Mouse (Mus musculus): Measurements from ENCODE around the gene Rnls. TPM values are rescaled to one million over a fixed set of nuclear protein-coding genes. Genes with fewer than 3 reads are reported as not detected.

Rnls gene
- polyA plus RNA-seq, 1 experiment: 1.9 TPM

- peak; percentile 9 for DNase-seq
- TF ChIP-seq POLR2A (IDR thresholded peaks at IDR 0.05; ENCODE audit: borderline replicate concordance, extremely low read depth, low read depth, low read length): no peak
- peak; percentile 62 for TF ChIP-seq CTCF (IDR thresholded peaks at IDR 0.05; ENCODE audit: insufficient read depth, low read length)
- 78% methylated on average over 14 of the region's 14 CpGs for WGBS
- no peaks in the 10 kb centered on the region for H3K4me1 ChIP-seq (ENCODE audit: control insufficient read depth, insufficient read depth, low read length)
- no peak overlapping the region for H3K4me3 ChIP-seq (replicated peaks; ENCODE audit: extremely low read depth, low read depth, low read length)
These were observed 124.1 kb downstream of the Rnls start for GRCm38 (mm10) chr19:33268044-33268443.

- no peak overlapping the region for H3K4me3 ChIP-seq (replicated peaks; ENCODE audit: extremely low read depth, low read depth, low read length)
- no peak for DNase-seq
- TF ChIP-seq CTCF (IDR thresholded peaks at IDR 0.05; ENCODE audit: insufficient read depth, low read length) (no peak), POLR2A (IDR thresholded peaks at IDR 0.05; ENCODE audit: borderline replicate concordance, extremely low read depth, low read depth, low read length) (no peak)
- 23% methylated on average over 2 of the region's 2 CpGs for WGBS
- no peaks in the 10 kb centered on the region for H3K4me1 ChIP-seq (ENCODE audit: control insufficient read depth, insufficient read depth, low read length)
These were observed 126.8 kb downstream of the Rnls start for GRCm38 (mm10) chr19:33265245-33265644.

GRCm38 (mm10) chr19:33264224-33264993 lies 127.7 kb downstream of the Rnls start:
- DNase-seq: no peak
- 50% methylated on average over 3 of the region's 3 CpGs for WGBS
- no peaks in the 10 kb centered on the region for H3K4me1 ChIP-seq (ENCODE audit: control insufficient read depth, insufficient read depth, low read length)
- H3K4me3 ChIP-seq (replicated peaks; ENCODE audit: extremely low read depth, low read depth, low read length): no peak overlapping the region
- TF ChIP-seq POLR2A (IDR thresholded peaks at IDR 0.05; ENCODE audit: borderline replicate concordance, extremely low read depth, low read depth, low read length) (no peak), CTCF (IDR thresholded peaks at IDR 0.05; ENCODE audit: insufficient read depth, low read length) (no peak)

- DNase-seq: no peak
- 45% methylated on average over 2 of the region's 2 CpGs for WGBS
- TF ChIP-seq CTCF (IDR thresholded peaks at IDR 0.05; ENCODE audit: insufficient read depth, low read length): no peak
- no peak for TF ChIP-seq POLR2A (IDR thresholded peaks at IDR 0.05; ENCODE audit: borderline replicate concordance, extremely low read depth, low read depth, low read length)
- Histone ChIP-seq H3K4me3 (replicated peaks; ENCODE audit: extremely low read depth, low read depth, low read length) (no peak overlapping the region), H3K4me1 (ENCODE audit: control insufficient read depth, insufficient read depth, low read length) (no peaks in the 10 kb centered on the region)
These were observed 129.7 kb downstream of the Rnls start for GRCm38 (mm10) chr19:33262421-33262820.

- no peak for TF ChIP-seq POLR2A (IDR thresholded peaks at IDR 0.05; ENCODE audit: borderline replicate concordance, extremely low read depth, low read depth, low read length)
- no peak for TF ChIP-seq CTCF (IDR thresholded peaks at IDR 0.05; ENCODE audit: insufficient read depth, low read length)
- Histone ChIP-seq H3K4me1 (ENCODE audit: control insufficient read depth, insufficient read depth, low read length) (no peaks in the 10 kb centered on the region), H3K4me3 (replicated peaks; ENCODE audit: extremely low read depth, low read depth, low read length) (no peak overlapping the region)
- DNase-seq: no peak
- WGBS: 92% methylated on average over 1 of the region's 1 CpGs
These were observed 132.9 kb downstream of the Rnls start for GRCm38 (mm10) chr19:33259164-33259563.

- Histone ChIP-seq H3K4me1 (ENCODE audit: control insufficient read depth, insufficient read depth, low read length) (no peaks in the 10 kb centered on the region), H3K4me3 (replicated peaks; ENCODE audit: extremely low read depth, low read depth, low read length) (no peak overlapping the region)
- 30% methylated on average over 5 of the region's 5 CpGs for WGBS
- no peak for DNase-seq
- TF ChIP-seq CTCF (IDR thresholded peaks at IDR 0.05; ENCODE audit: insufficient read depth, low read length) (no peak), POLR2A (IDR thresholded peaks at IDR 0.05; ENCODE audit: borderline replicate concordance, extremely low read depth, low read depth, low read length) (no peak)
These were observed 138.2 kb downstream of the Rnls start for GRCm38 (mm10) chr19:33253893-33254292.

GRCm38 (mm10) chr19:33252226-33252625 lies 139.9 kb downstream of the Rnls start:
- no peak for DNase-seq
- TF ChIP-seq POLR2A (IDR thresholded peaks at IDR 0.05; ENCODE audit: borderline replicate concordance, extremely low read depth, low read depth, low read length): no peak
- no peak for TF ChIP-seq CTCF (IDR thresholded peaks at IDR 0.05; ENCODE audit: insufficient read depth, low read length)
- Histone ChIP-seq H3K4me1 (ENCODE audit: control insufficient read depth, insufficient read depth, low read length) (no peaks in the 10 kb centered on the region), H3K4me3 (replicated peaks; ENCODE audit: extremely low read depth, low read depth, low read length) (no peak overlapping the region)
- 71% methylated on average over 5 of the region's 5 CpGs for WGBS

GRCm38 (mm10) chr19:33244196-33244595 lies 147.9 kb downstream of the Rnls start:
- DNase-seq: no peak
- 77% methylated on average over 2 of the region's 2 CpGs for WGBS
- Histone ChIP-seq H3K4me1 (ENCODE audit: control insufficient read depth, insufficient read depth, low read length) (no peaks in the 10 kb centered on the region), H3K4me3 (replicated peaks; ENCODE audit: extremely low read depth, low read depth, low read length) (no peak overlapping the region)
- no peak for TF ChIP-seq POLR2A (IDR thresholded peaks at IDR 0.05; ENCODE audit: borderline replicate concordance, extremely low read depth, low read depth, low read length)
- no peak for TF ChIP-seq CTCF (IDR thresholded peaks at IDR 0.05; ENCODE audit: insufficient read depth, low read length)

- DNase-seq: no peak
- Histone ChIP-seq H3K4me1 (ENCODE audit: control insufficient read depth, insufficient read depth, low read length) (no peaks in the 10 kb centered on the region), H3K4me3 (replicated peaks; ENCODE audit: extremely low read depth, low read depth, low read length) (no peak overlapping the region)
- 79% methylated on average over 2 of the region's 2 CpGs for whole genome bisulfite sequencing
- TF ChIP-seq POLR2A (IDR thresholded peaks at IDR 0.05; ENCODE audit: borderline replicate concordance, extremely low read depth, low read depth, low read length): no peak
- no peak for TF ChIP-seq CTCF (IDR thresholded peaks at IDR 0.05; ENCODE audit: insufficient read depth, low read length)
These were observed 151.7 kb downstream of the Rnls start for GRCm38 (mm10) chr19:33240386-33240785.

- DNase-seq: no peak
- 77% methylated on average over 3 of the region's 3 CpGs for WGBS
- Histone ChIP-seq H3K4me3 (replicated peaks; ENCODE audit: extremely low read depth, low read depth, low read length) (no peak overlapping the region), H3K4me1 (ENCODE audit: control insufficient read depth, insufficient read depth, low read length) (no peaks in the 10 kb centered on the region)
- TF ChIP-seq POLR2A (IDR thresholded peaks at IDR 0.05; ENCODE audit: borderline replicate concordance, extremely low read depth, low read depth, low read length) (no peak), CTCF (IDR thresholded peaks at IDR 0.05; ENCODE audit: insufficient read depth, low read length) (no peak)
These were observed 159.2 kb downstream of the Rnls start for GRCm38 (mm10) chr19:33232902-33233301.

All from lung, adult 2 months (tissue).